Mouse (Mus musculus): ENCODE results near the gene Ttf1. TPM values are rescaled to one million over a fixed set of nuclear protein-coding genes. Genes with fewer than 3 reads are reported as not detected.

Gene Ttf1
- polyA plus RNA-seq, 2 experiments, result 3.6 to 4.5 TPM

GRCm38 (mm10) chr2:29130118-29130899, 70.2 kb downstream of the Ttf1 start:
- H3K9me3 ChIP-seq (ENCODE audit: control insufficient read depth, low read length), result no peaks in the 10 kb centered on the region
- DNase-seq (ENCODE audit: low read depth in 3 of 3, low spot score in 3 of 3) (no peak), ATAC-seq (ENCODE audit: insufficient read depth) (no peak)
- no peak overlapping the region for H3K4me3 ChIP-seq (ENCODE audit: insufficient read depth in 1 of 2, low read depth in 2 of 2, low read length in 2 of 2)
- H3K36me3 ChIP-seq (replicated peaks; ENCODE audit: control insufficient read depth, insufficient read depth, low read depth), result peaks cover 7% of the 10 kb centered on the region
- H3K4me2 ChIP-seq (ENCODE audit: low read depth), result no peak overlapping the region
- no peaks in the 10 kb centered on the region for H3K27me3 ChIP-seq (ENCODE audit: control insufficient read depth, insufficient read depth, low read length)
- TF ChIP-seq EP300 (IDR thresholded peaks at IDR 0.05; ENCODE audit: low read depth) (no peak), CTCF (IDR thresholded peaks at IDR 0.05; ENCODE audit: low read depth) (no peak; the same call in 1 of the 2 replicates)
- H3K4me1 ChIP-seq (replicated peaks; ENCODE audit: control insufficient read depth in 2 of 2, insufficient read depth in 2 of 2, low read length in 1 of 2), result peaks cover 3 to 5% of the 10 kb centered on the region in 2 experiments; a peak in 3 of 4 replicates
- no peak overlapping the region for H3K27ac ChIP-seq
- WGBS (ENCODE audit: insufficient replicate concordance), result 74% methylated on average over 7 of the region's 7 CpGs
- H3K9ac ChIP-seq (replicated peaks), result no peak overlapping the region

- Histone ChIP-seq H3K4me3 (ENCODE audit: insufficient read depth in 1 of 2, low read depth in 2 of 2, low read length in 2 of 2) (no peak overlapping the region), H3K4me2 (ENCODE audit: low read depth) (no peak overlapping the region), H3K27me3 (ENCODE audit: control insufficient read depth, insufficient read depth, low read length) (no peaks in the 10 kb centered on the region), H3K9ac (replicated peaks) (no peak overlapping the region), H3K36me3 (replicated peaks; ENCODE audit: control insufficient read depth, insufficient read depth, low read depth) (peaks cover 10% of the 10 kb centered on the region), H3K4me1 (replicated peaks; ENCODE audit: control insufficient read depth in 2 of 2, insufficient read depth in 2 of 2, low read length in 1 of 2) (no peaks in the 10 kb centered on the region), H3K27ac (no peak overlapping the region), H3K9me3 (ENCODE audit: control insufficient read depth, low read length) (no peaks in the 10 kb centered on the region)
- TF ChIP-seq EP300 (IDR thresholded peaks at IDR 0.05; ENCODE audit: low read depth), result no peak
- TF ChIP-seq CTCF (IDR thresholded peaks at IDR 0.05; ENCODE audit: low read depth), result no peak
- DNase-seq (ENCODE audit: low read depth in 3 of 3, low spot score in 3 of 3) (no peak), ATAC-seq (ENCODE audit: insufficient read depth) (no peak)
Observed at GRCm38 (mm10) chr2:29135161-29135560, 75.1 kb downstream of the Ttf1 start.

Other genes starting within 250 kb of the Ttf1 start
- 3.1 and 4.2 TPM in 2 replicates for gene Gtf3c4, start 219.9 kb upstream of the Ttf1 start, polyA plus RNA-seq (2012; rRNA removed)
- 5.6 and 6.1 TPM in 2 replicates for gene Gtf3c4, start 219.9 kb upstream of the Ttf1 start, polyA plus RNA-seq (2014; fragmentation: Nextera tagmentation; extraction: Ambion mirVana)
- 2.6 and 3.5 TPM in 2 replicates for gene Ddx31, start 219.9 kb upstream of the Ttf1 start, polyA plus RNA-seq (2012; rRNA removed)
- 5.0 and 5.7 TPM in 2 replicates for gene Ddx31, start 219.9 kb upstream of the Ttf1 start, polyA plus RNA-seq (2014; fragmentation: Nextera tagmentation; extraction: Ambion mirVana)
- gene Barhl1, start 143.6 kb upstream of the Ttf1 start, polyA plus RNA-seq (2012; rRNA removed), result 0.02 TPM in 1 of 2 replicates, not detected in the other
- not detected in 2 replicates for gene Barhl1, start 143.6 kb upstream of the Ttf1 start, polyA plus RNA-seq (2014; fragmentation: Nextera tagmentation; extraction: Ambion mirVana)
- 0.11 and 0.16 TPM in 2 replicates for gene Cfap77, start 5.2 kb upstream of the Ttf1 start, polyA plus RNA-seq (2012; rRNA removed)
- gene Cfap77, start 5.2 kb upstream of the Ttf1 start, polyA plus RNA-seq (2014; fragmentation: Nextera tagmentation; extraction: Ambion mirVana), result 0.21 TPM in 1 of 2 replicates, not detected in the other
- gene Setx, start 63.9 kb downstream of the Ttf1 start, polyA plus RNA-seq (2012; rRNA removed), result 2.0 and 2.8 TPM in 2 replicates
- gene Setx, start 63.9 kb downstream of the Ttf1 start, polyA plus RNA-seq (2014; fragmentation: Nextera tagmentation; extraction: Ambion mirVana), result 3.4 and 3.9 TPM in 2 replicates
- gene Ntng2, start 192.7 kb downstream of the Ttf1 start, polyA plus RNA-seq (2012; rRNA removed), result 0.22 and 0.35 TPM in 2 replicates
- 0.34 TPM in 1 of 2 replicates, not detected in the other for gene Ntng2, start 192.7 kb downstream of the Ttf1 start, polyA plus RNA-seq (2014; fragmentation: Nextera tagmentation; extraction: Ambion mirVana)